Comparison of ENCODE assay signal across 13 mouse cellular contexts in genomic region chr1:90476556-90477243, GRCm38 (mm10).
DNase-seq lines count a peak whose midpoint lies in the region; ATAC-seq and TF ChIP-seq lines count a peak whose summit lies in the region.
"Had no signal": no experiment of that assay in that cellular context is flagged by ENCODE, and none has a peak within 500 bp of the region (broad histone marks: within the 10 kb centered on the region; RNA-seq: fewer than 3 reads in every experiment).

No protein-coding gene starts in this region.

- TF ChIP-seq CTCF in intestine, postnatal 0 days (IDR thresholded peaks at IDR 0.05; ENCODE audit: low read depth): peak; percentile 10; the same call in 1 of the 2 replicates

- peak; percentile 17 for DNase-seq in NIH3T3 (ENCODE audit: low read depth)
- DNase-seq in embryonic facial prominence, embryonic 11.5 days (ENCODE audit: low spot score): peak; percentile 74
- peak; percentile 68 for DNase-seq in kidney, postnatal 14 days
- DNase-seq in left cerebral cortex, adult 18-20 months (ENCODE audit: low spot score in 2 of 2): no peak
- no peak for DNase-seq in thymus, postnatal 14 days
- DNase-seq: adrenal gland, postnatal 10 days; heart, postnatal 4 days; right cerebral cortex, postnatal 14 days had no signal

- no peak overlapping the region for H3K27ac ChIP-seq in intestine, postnatal 0 days (ENCODE audit: low read depth, low read length)
- H3K27ac ChIP-seq in intestine, embryonic 15.5 days: no peak overlapping the region
- H3K27ac ChIP-seq in embryonic facial prominence, embryonic 11.5 days (replicated peaks; ENCODE audit: low read depth, low read length): peak overlapping the region; percentile 49; the same call in 1 of the 2 replicates
- H3K27ac ChIP-seq: liver, embryonic 12.5 days had no signal

- 29% methylated on average over 9 of the region's 9 CpGs for WGBS in intestine, postnatal 0 days
- WGBS in intestine, embryonic 15.5 days: 23% methylated on average over 9 of the region's 9 CpGs
- WGBS in embryonic facial prominence, embryonic 11.5 days: 34% methylated on average over 9 of the region's 9 CpGs

- no peaks in the 10 kb centered on the region for H3K9me3 ChIP-seq in intestine, postnatal 0 days (ENCODE audit: control insufficient read depth)
- H3K9me3 ChIP-seq in intestine, embryonic 15.5 days: no peaks in the 10 kb centered on the region
- no peaks in the 10 kb centered on the region; the same call in 1 of the 2 replicates for H3K9me3 ChIP-seq in embryonic facial prominence, embryonic 11.5 days (replicated peaks; ENCODE audit: control insufficient read depth, low read length)
- H3K9me3 ChIP-seq: liver, embryonic 12.5 days had no signal

- H3K4me1 ChIP-seq in intestine, postnatal 0 days (replicated peaks; ENCODE audit: control insufficient read depth, insufficient read depth, low read length): no peaks in the 10 kb centered on the region
- H3K4me1 ChIP-seq in intestine, embryonic 15.5 days (replicated peaks): 0 out of 2 replicates have a peak, but pooled peaks cover 8% of the 10 kb centered on the region
- H3K4me1 ChIP-seq in embryonic facial prominence, embryonic 11.5 days (ENCODE audit: control insufficient read depth, insufficient read depth, low read length): no peaks in the 10 kb centered on the region; the same call in 1 of the 2 replicates
- H3K4me1 ChIP-seq: liver, embryonic 12.5 days had no signal

- no peak overlapping the region for H3K9ac ChIP-seq in intestine, postnatal 0 days (ENCODE audit: low read depth, low read length)
- H3K9ac ChIP-seq in intestine, embryonic 15.5 days: no peak overlapping the region
- no peak overlapping the region for H3K9ac ChIP-seq in embryonic facial prominence, embryonic 11.5 days (replicated peaks; ENCODE audit: low read length)
- H3K9ac ChIP-seq: liver, embryonic 12.5 days had no signal

- H3K4me2 ChIP-seq in intestine, postnatal 0 days (replicated peaks; ENCODE audit: low read depth): no peak overlapping the region
- H3K4me2 ChIP-seq in intestine, embryonic 15.5 days (replicated peaks): no peak overlapping the region
- H3K4me2 ChIP-seq in embryonic facial prominence, embryonic 11.5 days (ENCODE audit: low read depth, low read length): no peak overlapping the region
- H3K4me2 ChIP-seq: liver, embryonic 12.5 days had no signal

- no peak overlapping the region for H3K4me3 ChIP-seq in intestine, postnatal 0 days (ENCODE audit: low read depth, low read length)
- no peak overlapping the region for H3K4me3 ChIP-seq in intestine, embryonic 15.5 days (replicated peaks)
- H3K4me3 ChIP-seq in embryonic facial prominence, embryonic 11.5 days (ENCODE audit: low read depth, low read length): no peak overlapping the region
- H3K4me3 ChIP-seq: liver, embryonic 12.5 days had no signal

- no peaks in the 10 kb centered on the region for H3K36me3 ChIP-seq in intestine, postnatal 0 days (ENCODE audit: control insufficient read depth, insufficient read depth)
- no peaks in the 10 kb centered on the region for H3K36me3 ChIP-seq in intestine, embryonic 15.5 days
- H3K36me3 ChIP-seq in embryonic facial prominence, embryonic 11.5 days (replicated peaks; ENCODE audit: control insufficient read depth, insufficient read depth, low read depth, low read length): no peaks in the 10 kb centered on the region
- H3K36me3 ChIP-seq: liver, embryonic 12.5 days had no signal

- ATAC-seq in intestine, postnatal 0 days: no peak
- ATAC-seq in intestine, embryonic 15.5 days: no peak
- ATAC-seq in embryonic facial prominence, embryonic 11.5 days (replicated peaks; ENCODE audit: insufficient number of reproducible peaks, low FRiP score, low TSS enrichment, low read depth): no peak; the same call in 1 of the 2 replicates
- ATAC-seq: forebrain, embryonic 16.5 days; liver, embryonic 12.5 days had no signal

- H3K27me3 ChIP-seq in intestine, postnatal 0 days (replicated peaks; ENCODE audit: control insufficient read depth, insufficient read depth, low read length): no peaks in the 10 kb centered on the region
- H3K27me3 ChIP-seq in intestine, embryonic 15.5 days (replicated peaks): no peaks in the 10 kb centered on the region
- H3K27me3 ChIP-seq in embryonic facial prominence, embryonic 11.5 days (ENCODE audit: control insufficient read depth, insufficient read depth, low read length): no peaks in the 10 kb centered on the region
- H3K27me3 ChIP-seq: CH12.LX; liver, embryonic 12.5 days had no signal

Comparison
In these comparisons a context has a peak if more than half of its experiments do, and no peak if none do; other contexts are left out.
1. DNase-seq: peak in NIH3T3 (single experiment), embryonic facial prominence, embryonic 11.5 days (single experiment) and kidney, postnatal 14 days (single experiment); none in left cerebral cortex, adult 18-20 months (0 of 2) and thymus, postnatal 14 days (single experiment).